In genomic region chr1:184732556-184733049, GRCm38 (mm10) we compare ENCODE assay signal across 8 mouse cellular contexts. TPM values are rescaled to one million over a fixed set of nuclear protein-coding genes. Genes with fewer than 3 reads are reported as not detected.
DNase-seq lines count a peak whose midpoint lies in the region; ATAC-seq and TF ChIP-seq lines count a peak whose summit lies in the region.

TSS of gene Hlx (minus strand) at chr1:184732619.

- peak within 1 kb of the TSS; percentile 49; the same call in 1 of the 2 replicates for H3K9ac ChIP-seq in forebrain, embryonic 14.5 days (ENCODE audit: low read length)
- peak within 1 kb of the TSS; percentile 82 for H3K9ac ChIP-seq in limb, embryonic 14.5 days (ENCODE audit: low read depth, low read length, severe bottlenecking)
- peak within 1 kb of the TSS; percentile 31; the same call in 1 of the 2 replicates for H3K9ac ChIP-seq in midbrain, embryonic 14.5 days (replicated peaks; ENCODE audit: low read length)

- peaks cover 42% of the 10 kb centered on the region for H3K27me3 ChIP-seq in G1E (ENCODE audit: insufficient read depth, low read length)
- peaks cover 77% of the 10 kb centered on the region for H3K27me3 ChIP-seq in forebrain, embryonic 14.5 days (replicated peaks; ENCODE audit: control insufficient read depth, insufficient read depth, low read length)
- peaks cover 82% of the 10 kb centered on the region for H3K27me3 ChIP-seq in limb, embryonic 14.5 days (ENCODE audit: control insufficient read depth, insufficient read depth, low read length)
- H3K27me3 ChIP-seq in midbrain, embryonic 14.5 days (ENCODE audit: control insufficient read depth, insufficient read depth, low read length) = peaks cover 86% of the 10 kb centered on the region

- no peaks in the 10 kb centered on the region for H3K9me3 ChIP-seq in G1E (replicated peaks)
- H3K9me3 ChIP-seq in forebrain, embryonic 14.5 days (replicated peaks; ENCODE audit: control insufficient read depth, low read length) = no peaks in the 10 kb centered on the region
- H3K9me3 ChIP-seq in limb, embryonic 14.5 days (ENCODE audit: control insufficient read depth, low read length) = no peaks in the 10 kb centered on the region
- no peaks in the 10 kb centered on the region for H3K9me3 ChIP-seq in midbrain, embryonic 14.5 days (ENCODE audit: control insufficient read depth, low read length)

- peak within 1 kb of the TSS; percentile 81 for H3K4me2 ChIP-seq in forebrain, embryonic 14.5 days (ENCODE audit: low read length)
- peak within 1 kb of the TSS; percentile 93 for H3K4me2 ChIP-seq in limb, embryonic 14.5 days (replicated peaks; ENCODE audit: low read depth, low read length, severe bottlenecking)
- peak within 1 kb of the TSS; percentile 62 for H3K4me2 ChIP-seq in midbrain, embryonic 14.5 days (ENCODE audit: low read length)

- H3K36me3 ChIP-seq in G1E (replicated peaks) = peaks cover 7% of the 10 kb centered on the region
- H3K36me3 ChIP-seq in forebrain, embryonic 14.5 days (ENCODE audit: control insufficient read depth, insufficient read depth, low read length) = no peaks in the 10 kb centered on the region
- no peaks in the 10 kb centered on the region; the same call in 1 of the 2 replicates for H3K36me3 ChIP-seq in limb, embryonic 14.5 days (ENCODE audit: control insufficient read depth, insufficient read depth, low read length)
- H3K36me3 ChIP-seq in midbrain, embryonic 14.5 days (ENCODE audit: control insufficient read depth, insufficient read depth, low read length) = no peaks in the 10 kb centered on the region

- H3K27ac ChIP-seq in forebrain, embryonic 14.5 days (ENCODE audit: low read depth, low read length) = no peak within 1 kb of the TSS
- H3K27ac ChIP-seq in limb, embryonic 14.5 days (replicated peaks; ENCODE audit: low read depth, low read length) = peak within 1 kb of the TSS; percentile 78
- no peak within 1 kb of the TSS for H3K27ac ChIP-seq in midbrain, embryonic 14.5 days (replicated peaks; ENCODE audit: low read depth, low read length)

- TF ChIP-seq POLR2A in limb, embryonic 14.5 days (IDR thresholded peaks at IDR 0.05; ENCODE audit: borderline replicate concordance, extremely low read depth, insufficient read depth, insufficient read length) = no peak

- WGBS in forebrain, embryonic 14.5 days = 0% methylated on average over 32 of the region's 32 CpGs
- WGBS in limb, embryonic 14.5 days = under 1% methylated on average over 30 of the region's 32 CpGs
- WGBS in midbrain, embryonic 14.5 days = under 1% methylated on average over 32 of the region's 32 CpGs

- no peak for TF ChIP-seq CTCF in G1E (IDR thresholded peaks at IDR 0.05; ENCODE audit: low read depth, low read length)

- ATAC-seq in G1E (ENCODE audit: extremely low read depth, insufficient number of reproducible peaks, low FRiP score, poor library complexity, severe bottlenecking) = peak; percentile 93
- peak; percentile 88 for ATAC-seq in forebrain, embryonic 14.5 days
- ATAC-seq in hematopoietic stem cell, adult 5-6 weeks (replicated peaks in 1 of 2; ENCODE audit: insufficient read depth in 1 of 2, low FRiP score in 2 of 2, low TSS enrichment in 1 of 2, low read depth in 1 of 2, poor library complexity in 2 of 2, severe bottlenecking in 2 of 2) = peak; percentile 65 to 74
- ATAC-seq in limb, embryonic 14.5 days (ENCODE audit: low FRiP score, low read depth) = peak; percentile 93
- ATAC-seq in midbrain, embryonic 14.5 days (ENCODE audit: low FRiP score, low TSS enrichment) = peak; percentile 84; the same call in 1 of the 2 replicates

- H3K4me3 ChIP-seq in G1E (ENCODE audit: low read depth, low read length) = peak within 1 kb of the TSS; percentile 79
- H3K4me3 ChIP-seq in forebrain, embryonic 14.5 days (ENCODE audit: low read depth, low read length) = peak within 1 kb of the TSS; percentile 39
- peak within 1 kb of the TSS; percentile 60 for H3K4me3 ChIP-seq in limb, embryonic 14.5 days (replicated peaks; ENCODE audit: low read length)
- H3K4me3 ChIP-seq in midbrain, embryonic 14.5 days (replicated peaks; ENCODE audit: low read depth, low read length) = peak within 1 kb of the TSS; percentile 39

- peak; percentile 100 for DNase-seq in G1E (ENCODE audit: low spot score)
- DNase-seq in adrenal gland, postnatal 4 days (ENCODE audit: low spot score in 2 of 2) = no peak
- DNase-seq in forebrain, embryonic 14.5 days (ENCODE audit: low spot score) = peak; percentile 92
- DNase-seq in limb, embryonic 14.5 days (ENCODE audit: low spot score) = peak; percentile 94
- peak; percentile 82 for DNase-seq in midbrain, embryonic 14.5 days
- peak; percentile 56 for DNase-seq in testis, postnatal 10 days (ENCODE audit: low spot score)
- no peak for DNase-seq in urinary bladder, postnatal 4 days (ENCODE audit: low spot score in 2 of 2)

- H3K4me1 ChIP-seq in G1E (ENCODE audit: insufficient read depth, low read depth, low read length) = peaks cover 31% of the 10 kb centered on the region
- H3K4me1 ChIP-seq in forebrain, embryonic 14.5 days (ENCODE audit: control insufficient read depth, insufficient read depth, low read length) = peaks cover 9% of the 10 kb centered on the region; the same call in 1 of the 2 replicates
- peaks cover 9% of the 10 kb centered on the region; the same call in 1 of the 2 replicates for H3K4me1 ChIP-seq in limb, embryonic 14.5 days (ENCODE audit: control insufficient read depth, insufficient read depth, low read length)
- H3K4me1 ChIP-seq in midbrain, embryonic 14.5 days (ENCODE audit: control insufficient read depth, insufficient read depth, low read length) = peaks cover 12% of the 10 kb centered on the region

RNA-seq across cellular contexts. Expression of gene Hlx, which starts in this region (rescaled TPM):
- total RNA-seq in G1E (2014; fragmentation: Nextera tagmentation) (8.5 and 10.9 TPM in 2 replicates), G1E (2017) (1.4 and 1.8 TPM in 2 replicates)
- 22.8 and 27.0 TPM in 2 replicates for polyA plus RNA-seq in G1E (2012)
- total RNA-seq in adrenal gland, postnatal 4 days (2021) = 10 to 100 TPM; 26.6 to 27.3 TPM
- polyA plus RNA-seq in forebrain, embryonic 14.5 days (2014; fragmentation: Nextera tagmentation; extraction: Ambion mirVana) = 0.99 and 1.4 TPM in 2 replicates
- total RNA-seq in hematopoietic stem cell, adult 5-6 weeks (2017) = 8.3 and 8.6 TPM in 2 replicates
- 16.2 and 24.4 TPM in 2 replicates for polyA plus RNA-seq in limb, embryonic 14.5 days (2012; rRNA removed)
- polyA plus RNA-seq in limb, embryonic 14.5 days (2014; fragmentation: Nextera tagmentation; extraction: Ambion mirVana) = 21.8 and 23.7 TPM in 2 replicates
- 0.35 and 1.2 TPM in 2 replicates for polyA plus RNA-seq in midbrain, embryonic 14.5 days (2014; fragmentation: Nextera tagmentation; extraction: Ambion mirVana)

Comparison
In these comparisons a context has a peak if more than half of its experiments do, and no peak if none do; other contexts are left out.
1. DNase-seq: peak in G1E (single experiment), forebrain, embryonic 14.5 days (single experiment), limb, embryonic 14.5 days (single experiment), midbrain, embryonic 14.5 days (single experiment) and testis, postnatal 10 days (single experiment); none in adrenal gland, postnatal 4 days (0 of 2) and urinary bladder, postnatal 4 days (0 of 2).
2. H3K9ac ChIP-seq: peak in every context shown above with its lines; median percentile 82 in limb, embryonic 14.5 days; 49 in forebrain, embryonic 14.5 days; 31 in midbrain, embryonic 14.5 days.
3. Peak in every context shown above with its lines, with median percentiles within 50 percentile points of each other: ATAC-seq, H3K4me3 ChIP-seq and H3K4me2 ChIP-seq.